Mouse (Mus musculus): ENCODE data around the gene Npas3. TPM values are rescaled to one million over a fixed set of nuclear protein-coding genes. Genes with fewer than 3 reads are reported as not detected.

Gene Npas3
- polyA plus RNA-seq, 1 experiment, result not detected

DNA sequence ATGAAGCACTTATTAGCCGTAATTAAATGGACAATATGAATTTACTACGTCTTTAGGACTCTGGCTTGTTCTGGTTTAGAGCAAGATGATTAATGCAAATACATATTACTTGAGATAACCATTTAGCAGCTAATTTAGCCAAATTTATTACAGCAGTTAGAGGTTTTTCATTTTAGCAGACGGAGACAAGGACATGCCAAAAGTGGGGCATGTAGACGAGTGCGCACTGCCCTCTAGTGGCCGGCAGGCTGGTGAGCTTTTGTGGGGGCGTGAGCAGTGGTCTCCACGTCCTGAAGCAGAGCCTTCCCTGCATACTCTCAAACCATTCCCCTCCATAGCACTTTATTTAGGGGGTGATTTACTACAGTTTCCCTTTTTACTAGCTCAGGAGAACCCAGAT is 812.3 kb downstream of the Npas3 start:
- Histone ChIP-seq H3K36me3 (ENCODE audit: control insufficient read depth) (no peaks in the 10 kb centered on the region), H3K4me3 (replicated peaks) (no peak overlapping the region), H3K4me1 (ENCODE audit: control insufficient read depth) (peaks cover 4% of the 10 kb centered on the region), H3K27me3 (ENCODE audit: control insufficient read depth) (peaks cover 4% of the 10 kb centered on the region), H3K9me3 (ENCODE audit: control insufficient read depth, low read length) (no peaks in the 10 kb centered on the region)
- TF ChIP-seq GATA1 (IDR thresholded peaks at IDR 0.05; ENCODE audit: low read length), result no peak
- no peak for TF ChIP-seq TAL1 (IDR thresholded peaks at IDR 0.05; ENCODE audit: low read length)

DNA sequence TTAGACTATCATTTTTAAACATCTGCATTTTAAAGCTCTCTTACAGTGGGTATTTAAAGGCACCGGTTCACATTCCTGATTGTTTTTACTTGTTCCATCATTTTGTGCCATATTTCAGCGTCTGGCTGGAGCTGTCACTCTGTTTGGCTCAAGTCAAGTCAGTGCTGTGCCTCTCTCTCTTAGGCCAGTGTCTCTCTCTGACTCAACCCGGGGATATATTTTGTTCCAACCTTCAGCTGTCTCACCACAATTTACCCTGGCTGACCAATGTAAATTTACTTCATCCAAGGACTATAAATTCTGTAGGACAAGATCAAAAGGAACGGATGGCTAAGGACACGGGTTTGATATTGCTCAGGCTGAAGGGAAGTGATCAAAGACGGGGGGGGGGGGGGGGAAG is 812.7 kb downstream of the Npas3 start:
- H3K9me3 ChIP-seq (ENCODE audit: control insufficient read depth, low read length), result no peaks in the 10 kb centered on the region
- TF ChIP-seq TAL1 (IDR thresholded peaks at IDR 0.05; ENCODE audit: low read length), result no peak
- no peak for TF ChIP-seq GATA1 (IDR thresholded peaks at IDR 0.05; ENCODE audit: low read length)
- H3K36me3 ChIP-seq (ENCODE audit: control insufficient read depth), result no peaks in the 10 kb centered on the region

DNA sequence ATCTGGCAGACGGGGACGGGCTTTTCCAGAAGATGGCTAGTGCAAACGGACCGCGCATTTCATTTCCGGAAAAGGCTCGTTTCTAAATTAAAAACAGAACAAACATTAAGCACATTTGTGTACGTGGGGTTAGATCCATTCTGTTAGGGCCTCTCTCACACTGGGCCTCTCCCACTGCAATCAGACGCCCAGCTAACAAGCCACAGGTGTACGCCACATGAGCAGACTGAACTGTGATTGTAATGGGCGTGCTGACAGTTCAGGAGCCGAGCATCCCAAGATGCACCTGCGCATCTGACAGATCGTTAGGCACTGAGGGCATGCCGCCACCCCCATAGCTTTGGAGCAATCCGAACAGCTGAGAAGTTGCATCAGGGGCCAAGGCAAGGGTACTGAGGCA is 816.5 kb downstream of the Npas3 start:
- Histone ChIP-seq H3K4me1 (ENCODE audit: control insufficient read depth) (peaks cover 5% of the 10 kb centered on the region), H3K4me3 (replicated peaks) (no peak overlapping the region), H3K36me3 (ENCODE audit: control insufficient read depth) (no peaks in the 10 kb centered on the region), H3K9me3 (ENCODE audit: control insufficient read depth, low read length) (peaks cover 4% of the 10 kb centered on the region; the same call in 1 of the 2 replicates), H3K27me3 (ENCODE audit: control insufficient read depth) (peaks cover 35% of the 10 kb centered on the region)
- TF ChIP-seq GATA1 (IDR thresholded peaks at IDR 0.05; ENCODE audit: low read length) (no peak), TAL1 (IDR thresholded peaks at IDR 0.05; ENCODE audit: low read length) (no peak)

More for the DNA sequence above, 812.7 kb downstream of the Npas3 start:
- H3K4me1 ChIP-seq (ENCODE audit: control insufficient read depth), result peaks cover 5% of the 10 kb centered on the region
- no peak overlapping the region for H3K4me3 ChIP-seq (replicated peaks)
- H3K27me3 ChIP-seq (ENCODE audit: control insufficient read depth), result peaks cover 4% of the 10 kb centered on the region

DNA sequence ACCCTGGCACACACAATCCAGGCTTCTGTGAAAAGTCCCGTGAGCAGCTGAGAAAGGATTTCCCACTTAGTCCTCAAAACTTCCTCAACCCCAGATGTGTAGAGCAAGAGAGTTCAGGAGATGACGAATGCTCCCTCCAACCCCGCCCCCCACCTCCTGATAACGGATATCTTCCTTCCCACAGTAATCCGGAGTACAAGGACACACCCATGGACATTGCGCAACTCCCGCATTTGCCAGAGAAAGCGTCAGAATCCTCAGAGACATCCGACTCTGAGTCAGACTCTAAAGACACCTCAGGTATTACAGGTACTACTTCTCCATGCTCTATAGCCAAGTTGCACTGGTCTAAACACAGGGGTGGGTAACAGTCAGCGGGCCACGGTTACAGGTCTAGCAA is 817.1 kb downstream of the Npas3 start:
- TF ChIP-seq GATA1 (IDR thresholded peaks at IDR 0.05; ENCODE audit: low read length), result no peak
- TF ChIP-seq TAL1 (IDR thresholded peaks at IDR 0.05; ENCODE audit: low read length), result no peak
- H3K4me3 ChIP-seq (replicated peaks), result no peak overlapping the region
- H3K9me3 ChIP-seq (ENCODE audit: control insufficient read depth, low read length), result peaks cover 4% of the 10 kb centered on the region; the same call in 1 of the 2 replicates
- peaks cover 38% of the 10 kb centered on the region for H3K27me3 ChIP-seq (ENCODE audit: control insufficient read depth)
- peaks cover 5% of the 10 kb centered on the region for H3K4me1 ChIP-seq (ENCODE audit: control insufficient read depth)
- H3K36me3 ChIP-seq (ENCODE audit: control insufficient read depth), result no peaks in the 10 kb centered on the region

GRCm38 (mm10) chr12:54067419-54067818 is 818.9 kb downstream of the Npas3 start:
- H3K27me3 ChIP-seq (ENCODE audit: control insufficient read depth), result peaks cover 38% of the 10 kb centered on the region
- peaks cover 4% of the 10 kb centered on the region; the same call in 1 of the 2 replicates for H3K9me3 ChIP-seq (ENCODE audit: control insufficient read depth, low read length)
- H3K4me3 ChIP-seq (replicated peaks), result no peak overlapping the region

DNA sequence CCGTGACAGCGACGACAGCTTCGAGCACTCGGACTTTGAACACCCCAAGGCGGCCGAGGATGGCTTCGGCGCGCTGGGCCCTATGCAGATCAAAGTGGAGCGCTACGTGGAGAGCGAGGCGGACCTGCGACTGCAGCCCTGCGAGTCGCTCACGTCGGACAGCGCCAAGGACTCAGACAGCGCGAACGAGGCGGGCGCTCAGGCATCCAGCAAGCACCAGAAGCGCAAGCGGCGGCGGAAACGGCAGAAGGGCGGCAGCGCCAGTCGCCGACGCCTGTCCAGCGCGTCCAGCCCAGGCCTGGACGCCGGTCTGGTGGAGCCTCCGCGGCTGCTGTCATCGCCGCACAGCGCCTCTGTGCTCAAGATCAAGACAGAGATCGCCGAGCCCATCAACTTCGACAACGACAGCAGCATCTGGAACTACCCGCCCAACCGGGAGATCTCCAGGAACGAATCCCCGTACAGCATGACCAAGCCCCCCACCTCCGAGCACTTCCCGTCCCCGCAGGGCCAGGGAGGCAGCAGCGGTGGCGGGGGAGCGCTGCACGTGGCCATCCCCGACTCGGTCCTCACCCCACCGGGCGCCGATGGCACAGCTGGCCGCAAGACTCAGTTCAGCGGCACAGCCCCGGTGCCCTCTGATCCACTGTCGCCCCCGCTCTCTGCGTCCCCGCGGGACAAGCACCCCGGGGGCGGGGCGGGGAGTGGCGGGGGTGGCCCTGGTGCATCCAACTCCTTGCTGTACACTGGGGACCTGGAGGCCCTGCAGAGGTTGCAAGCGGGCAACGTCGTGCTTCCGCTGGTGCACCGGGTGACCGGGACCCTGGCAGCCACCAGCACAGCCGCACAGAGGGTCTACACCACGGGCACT is 819.6 kb downstream of the Npas3 start:
- Histone ChIP-seq H3K27me3 (ENCODE audit: control insufficient read depth) (peaks cover 38% of the 10 kb centered on the region), H3K36me3 (ENCODE audit: control insufficient read depth) (no peaks in the 10 kb centered on the region), H3K4me3 (replicated peaks) (no peak overlapping the region), H3K9me3 (ENCODE audit: control insufficient read depth, low read length) (peaks cover 4% of the 10 kb centered on the region; the same call in 1 of the 2 replicates), H3K4me1 (ENCODE audit: control insufficient read depth) (peaks cover 5% of the 10 kb centered on the region)
- TF ChIP-seq TAL1 (IDR thresholded peaks at IDR 0.05; ENCODE audit: low read length), result no peak
- TF ChIP-seq GATA1 (IDR thresholded peaks at IDR 0.05; ENCODE audit: low read length), result no peak

More at GRCm38 (mm10) chr12:54067419-54067818, 818.9 kb downstream of the Npas3 start:
- Histone ChIP-seq H3K36me3 (ENCODE audit: control insufficient read depth) (no peaks in the 10 kb centered on the region), H3K4me1 (ENCODE audit: control insufficient read depth) (peaks cover 5% of the 10 kb centered on the region)
- TF ChIP-seq GATA1 (IDR thresholded peaks at IDR 0.05; ENCODE audit: low read length), result no peak
- no peak for TF ChIP-seq TAL1 (IDR thresholded peaks at IDR 0.05; ENCODE audit: low read length)

DNA sequence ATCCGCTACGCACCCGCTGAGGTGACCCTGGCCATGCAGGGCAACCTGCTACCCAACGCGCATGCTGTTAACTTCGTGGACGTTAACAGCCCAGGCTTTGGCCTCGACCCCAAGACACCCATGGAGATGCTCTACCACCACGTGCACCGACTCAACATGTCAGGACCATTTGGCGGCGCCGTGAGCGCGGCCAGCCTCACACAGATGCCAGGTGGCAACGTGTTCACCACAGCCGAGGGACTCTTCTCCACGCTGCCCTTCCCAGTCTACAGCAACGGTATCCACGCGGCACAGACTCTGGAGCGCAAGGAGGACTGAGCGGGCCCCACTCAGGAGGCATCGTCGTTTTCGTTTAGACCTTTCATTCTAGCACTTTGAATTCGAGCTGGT is 820.3 kb downstream of the Npas3 start:
- peaks cover 4% of the 10 kb centered on the region; the same call in 1 of the 2 replicates for H3K9me3 ChIP-seq (ENCODE audit: control insufficient read depth, low read length)
- H3K27me3 ChIP-seq (ENCODE audit: control insufficient read depth), result peaks cover 38% of the 10 kb centered on the region
- no peak overlapping the region for H3K4me3 ChIP-seq (replicated peaks)
- no peak for TF ChIP-seq GATA1 (IDR thresholded peaks at IDR 0.05; ENCODE audit: low read length)
- no peak for TF ChIP-seq TAL1 (IDR thresholded peaks at IDR 0.05; ENCODE audit: low read length)
- no peaks in the 10 kb centered on the region for H3K36me3 ChIP-seq (ENCODE audit: control insufficient read depth)
- peaks cover 5% of the 10 kb centered on the region for H3K4me1 ChIP-seq (ENCODE audit: control insufficient read depth)

GRCm38 (mm10) chr12:54074012-54074411 is 825.5 kb downstream of the Npas3 start:
- Histone ChIP-seq H3K36me3 (ENCODE audit: control insufficient read depth) (no peaks in the 10 kb centered on the region), H3K4me1 (ENCODE audit: control insufficient read depth) (no peaks in the 10 kb centered on the region), H3K4me3 (replicated peaks) (no peak overlapping the region), H3K27me3 (ENCODE audit: control insufficient read depth) (peaks cover 6% of the 10 kb centered on the region), H3K9me3 (ENCODE audit: control insufficient read depth, low read length) (no peaks in the 10 kb centered on the region)
- TF ChIP-seq GATA1 (IDR thresholded peaks at IDR 0.05; ENCODE audit: low read length) (no peak), TAL1 (IDR thresholded peaks at IDR 0.05; ENCODE audit: low read length) (no peak)

DNA sequence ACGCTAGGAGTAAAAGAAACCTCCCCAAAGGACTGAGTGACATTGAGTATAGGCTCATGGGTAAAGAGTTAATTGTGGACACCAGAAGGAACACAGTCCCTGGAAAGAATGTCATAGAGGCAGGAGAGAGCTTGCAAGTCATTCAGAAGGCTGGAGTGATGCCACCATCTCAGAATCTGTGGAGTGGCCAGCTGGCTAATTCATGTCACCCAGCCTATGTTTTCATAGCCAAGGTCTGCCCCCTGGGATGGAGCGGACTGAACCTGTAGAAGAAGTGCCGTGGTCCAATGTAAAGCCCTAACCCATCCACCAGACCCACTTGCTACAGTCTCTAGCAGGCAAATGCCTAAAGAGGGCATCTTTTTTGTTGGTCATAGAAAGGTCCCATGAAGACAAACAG is 832.5 kb downstream of the Npas3 start:
- Histone ChIP-seq H3K27me3 (ENCODE audit: control insufficient read depth) (no peaks in the 10 kb centered on the region), H3K9me3 (ENCODE audit: control insufficient read depth, low read length) (no peaks in the 10 kb centered on the region; the same call in 1 of the 2 replicates), H3K4me3 (replicated peaks) (no peak overlapping the region), H3K4me1 (ENCODE audit: control insufficient read depth) (no peaks in the 10 kb centered on the region), H3K36me3 (ENCODE audit: control insufficient read depth) (no peaks in the 10 kb centered on the region)
- no peak for TF ChIP-seq GATA1 (IDR thresholded peaks at IDR 0.05; ENCODE audit: low read length)
- TF ChIP-seq TAL1 (IDR thresholded peaks at IDR 0.05; ENCODE audit: low read length), result no peak
